Mouse (Mus musculus) midbrain, embryonic 14.5 days (tissue): ENCODE results near the gene Lat. TPM values are rescaled to one million over a fixed set of nuclear protein-coding genes. Genes with fewer than 3 reads are reported as not detected.
"Not testable (repeated sequence)": the region's sequence is repeated elsewhere in the genome, so short reads cannot be mapped to it uniquely, and the experiment has no call there.

Source experiments
- ATAC-seq: fragments of 200-750 bp; cut with Nextera tagmentation; 2 replicates; pipeline ENCODE4 v1.8.0; 2017; ENCODE audit warnings: moderate number of reproducible peaks, moderate library complexity; ENCODE audit not compliant: low FRiP score, low TSS enrichment
- DNase-seq: peaks from one replicate; pipeline ENCODE4 v3.0.0-alpha.2; 2015
- H3K27ac ChIP-seq: fragments of 300-500 bp; sonication (generic); replicated peaks from 2 replicates; pipeline ENCODE4 v1.5.1; 2014; ENCODE audit warnings: mild to moderate bottlenecking, low read depth, low read length, moderate library complexity
- H3K27me3 ChIP-seq: fragments of 300-500 bp; sonication (generic); 2 replicates; pipeline ENCODE4 v1.6.1; 2014; ENCODE audit warnings: low read length, control low read depth, mixed read lengths; ENCODE audit not compliant: control insufficient read depth, insufficient read depth
- H3K36me3 ChIP-seq: fragments of 300-500 bp; sonication (generic); 2 replicates; pipeline ENCODE4 v1.6.1; 2014; ENCODE audit warnings: low read length, control low read depth; ENCODE audit not compliant: control insufficient read depth, insufficient read depth
- H3K4me1 ChIP-seq: fragments of 300-500 bp; sonication (generic); 2 replicates; pipeline ENCODE4 v1.6.1; 2014; ENCODE audit warnings: mild to moderate bottlenecking, antibody characterized with exemption, low read length, control low read depth; ENCODE audit not compliant: control insufficient read depth, insufficient read depth
- H3K4me2 ChIP-seq: fragments of 300-500 bp; sonication (generic); 2 replicates; pipeline ENCODE4 v1.6.1; 2014; ENCODE audit warnings: mild to moderate bottlenecking, low read length, moderate library complexity
- H3K4me3 ChIP-seq: fragments of 300-500 bp; sonication (generic); replicated peaks from 2 replicates; pipeline ENCODE4 v1.5.1; 2014; ENCODE audit warnings: low read depth, low read length
- H3K9ac ChIP-seq: fragments of 300-500 bp; sonication (generic); replicated peaks from 2 replicates; pipeline ENCODE4 v1.6.1; 2014; ENCODE audit warnings: mild to moderate bottlenecking, low read length, moderate library complexity
- H3K9me3 ChIP-seq: fragments of 300-500 bp; sonication (generic); 2 replicates; pipeline ENCODE4 v1.6.1; 2016; ENCODE audit warnings: low read length, control low read depth, mixed read lengths; ENCODE audit not compliant: control insufficient read depth
- WGBS: fragments of 180-500 bp; shearing (Covaris S2); extraction: QIAGEN DNeasy Blood & Tissue Kit; methylation state at CpG from one replicate; pipeline ENCODE4 v1.1.7; 2014; 5-methylcytosine and 5-hydroxymethylcytosine counted together
- polyA plus RNA-seq: library from polyadenylated mRNA; unstranded; fragments of >200 nt; fragmentation: Nextera tagmentation; extraction: Ambion mirVana; gene quantifications from 2 replicates; pipeline ENCODE4 v1.2.1, GENCODE M21; 2014

Lat gene
- polyA plus RNA-seq, 1 experiment from 2014 or later, result 0.92 TPM

DNA sequence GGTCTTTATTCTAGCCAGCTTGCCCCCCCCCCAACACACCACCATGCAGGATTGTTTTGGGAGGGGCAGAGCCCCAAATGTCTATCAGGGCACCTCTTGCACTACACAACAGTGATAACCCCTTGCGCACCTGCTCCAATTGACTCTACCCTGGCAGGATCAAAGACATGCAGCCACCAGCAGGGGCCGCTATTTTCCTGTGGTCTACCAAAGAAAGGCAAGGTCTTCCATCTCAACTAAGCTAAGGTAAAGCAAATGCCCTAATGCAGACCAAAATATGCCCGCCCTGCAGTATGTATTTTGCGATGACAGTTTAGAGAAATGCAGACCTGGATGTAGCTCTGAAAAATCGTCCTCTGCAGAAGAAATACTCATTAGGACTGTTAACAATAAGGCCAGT lies 30.2 kb upstream of the Lat start:
- no peak overlapping the region for H3K4me3 ChIP-seq
- H3K4me2 ChIP-seq, result no peak overlapping the region
- WGBS, result 14% methylated on average over 5 of the region's 5 CpGs
- H3K27ac ChIP-seq, result no peak overlapping the region
- DNase-seq (peak; percentile 91), ATAC-seq (no peak)
- no peaks in the 10 kb centered on the region for H3K9me3 ChIP-seq
- H3K36me3 ChIP-seq, result no peaks in the 10 kb centered on the region
- H3K27me3 ChIP-seq, result no peaks in the 10 kb centered on the region
- H3K4me1 ChIP-seq, result 0 out of 2 replicates have a peak, but pooled peaks cover 4% of the 10 kb centered on the region
- no peak overlapping the region for H3K9ac ChIP-seq

- Histone ChIP-seq H3K9me3 (no peaks in the 10 kb centered on the region), H3K4me2 (no peak overlapping the region), H3K36me3 (no peaks in the 10 kb centered on the region), H3K27me3 (no peaks in the 10 kb centered on the region), H3K9ac (no peak overlapping the region), H3K27ac (no peak overlapping the region), H3K4me3 (no peak overlapping the region), H3K4me1 (0 out of 2 replicates have a peak, but pooled peaks cover 4% of the 10 kb centered on the region)
- no peak for ATAC-seq
- DNase-seq, result no peak
- WGBS, result 93% methylated on average over 4 of the region's 4 CpGs
Measured at GRCm38 (mm10) chr7:126397822-126398221, 28.5 kb upstream of the Lat start.

DNA sequence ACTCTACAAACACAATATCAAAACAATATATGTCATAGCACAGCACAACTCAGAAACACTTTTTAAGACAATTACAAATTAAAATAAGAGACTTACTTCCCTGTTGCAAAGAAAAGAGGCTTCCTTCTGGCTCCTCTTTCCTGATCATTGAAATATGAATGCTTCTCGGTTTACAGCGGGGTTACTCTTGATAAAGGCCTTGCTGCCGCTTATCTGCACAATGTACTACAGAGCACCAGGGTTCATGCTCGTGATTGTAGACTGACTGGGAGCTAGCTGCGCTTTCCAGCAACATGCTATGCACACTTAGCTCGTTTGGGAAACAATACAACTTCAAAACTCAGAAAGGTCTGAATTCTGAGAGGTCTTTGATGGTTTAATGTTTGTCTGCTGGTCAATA lies 27.9 kb upstream of the Lat start:
- no peak overlapping the region for H3K9ac ChIP-seq
- ATAC-seq (no peak), DNase-seq (no peak)
- no peaks in the 10 kb centered on the region for H3K36me3 ChIP-seq
- H3K27me3 ChIP-seq, result no peaks in the 10 kb centered on the region
- H3K4me3 ChIP-seq, result no peak overlapping the region
- H3K27ac ChIP-seq, result no peak overlapping the region
- 56% methylated on average over 6 of the region's 6 CpGs for WGBS
- H3K4me1 ChIP-seq, result 0 out of 2 replicates have a peak, but pooled peaks cover 4% of the 10 kb centered on the region
- 0 out of 2 replicates have a peak overlapping the region, but pooled peaks have one; percentile 26 for H3K4me2 ChIP-seq
- H3K9me3 ChIP-seq, result no peaks in the 10 kb centered on the region

- Histone ChIP-seq H3K4me3 (peak within 1 kb of the TSS; percentile 85), H3K4me2 (peak within 1 kb of the TSS; percentile 82), H3K27ac (peak within 1 kb of the TSS; percentile 67), H3K27me3 (no peaks in the 10 kb centered on the region), H3K9me3 (no peaks in the 10 kb centered on the region), H3K36me3 (no peaks in the 10 kb centered on the region), H3K9ac (peak within 1 kb of the TSS; percentile 72), H3K4me1 (0 out of 2 replicates have a peak, but pooled peaks cover 4% of the 10 kb centered on the region)
- WGBS, result under 1% methylated on average over 59 of the region's 59 CpGs
- DNase-seq (peak; percentile 98), ATAC-seq (peak; percentile 100)
Measured at GRCm38 (mm10) chr7:126396298-126397119, 27.1 kb upstream of the Lat start, which contains the start of gene Nfatc2ip. Gene Nfatc2ip, minus strand, starts transcription at chr7:126396737.

DNA sequence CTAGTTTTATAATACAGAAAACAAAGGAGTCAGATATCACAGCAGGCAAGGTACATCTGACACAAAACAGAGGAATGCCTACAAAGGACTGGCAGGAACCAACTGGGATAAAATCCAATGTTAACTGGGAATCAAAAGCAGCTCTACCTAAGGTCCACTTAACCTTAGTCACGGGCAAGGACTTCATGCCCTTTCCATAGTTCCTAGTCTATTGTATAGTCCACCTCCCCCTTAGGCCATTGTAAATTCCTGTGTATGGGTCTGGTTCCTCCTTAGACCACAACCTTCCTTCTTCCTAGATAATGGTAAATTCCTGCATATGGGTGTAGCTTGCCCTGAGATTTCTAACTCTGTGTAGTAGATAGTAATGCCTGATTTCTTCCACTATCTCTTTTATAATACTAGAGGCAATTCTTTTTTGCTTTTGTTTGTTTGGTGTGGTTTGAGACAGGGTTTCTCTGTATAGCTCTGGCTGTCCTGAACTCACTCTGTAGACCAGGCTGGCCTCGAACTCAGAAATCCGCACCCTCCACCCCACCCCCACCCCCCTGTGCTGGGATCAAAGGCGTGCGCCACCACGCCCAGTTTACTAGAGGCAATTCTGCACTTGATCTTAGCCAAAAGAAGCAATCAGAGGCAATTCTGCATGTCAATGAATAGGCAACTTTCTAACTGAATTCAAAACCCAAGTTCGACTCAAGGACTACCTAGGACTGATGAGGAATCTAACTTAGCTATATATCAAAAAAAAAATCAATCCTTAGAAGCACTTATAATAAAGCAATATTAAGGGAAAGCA lies 22.9 kb upstream of the Lat start:
- 91% methylated on average over 7 of the region's 7 CpGs for WGBS

GRCm38 (mm10) chr7:126388185-126388584 lies 18.8 kb upstream of the Lat start:
- Histone ChIP-seq H3K4me1 (no peaks in the 10 kb centered on the region), H3K9ac (no peak overlapping the region), H3K27ac (no peak overlapping the region), H3K9me3 (no peaks in the 10 kb centered on the region), H3K36me3 (peaks cover 45% of the 10 kb centered on the region), H3K27me3 (no peaks in the 10 kb centered on the region), H3K4me3 (no peak overlapping the region), H3K4me2 (no peak overlapping the region)
- WGBS, result 100% methylated on average over 1 of the region's 1 CpGs
- ATAC-seq (no peak), DNase-seq (no peak)

More for the DNA sequence above, 22.9 kb upstream of the Lat start:
- H3K27me3 ChIP-seq, H3K9me3 ChIP-seq, H3K4me2 ChIP-seq, DNase-seq, H3K9ac ChIP-seq, H3K4me3 ChIP-seq, H3K4me1 ChIP-seq, ATAC-seq, H3K27ac ChIP-seq: not testable (repeated sequence)
- peaks cover 23% of the 10 kb centered on the region for H3K36me3 ChIP-seq

DNA sequence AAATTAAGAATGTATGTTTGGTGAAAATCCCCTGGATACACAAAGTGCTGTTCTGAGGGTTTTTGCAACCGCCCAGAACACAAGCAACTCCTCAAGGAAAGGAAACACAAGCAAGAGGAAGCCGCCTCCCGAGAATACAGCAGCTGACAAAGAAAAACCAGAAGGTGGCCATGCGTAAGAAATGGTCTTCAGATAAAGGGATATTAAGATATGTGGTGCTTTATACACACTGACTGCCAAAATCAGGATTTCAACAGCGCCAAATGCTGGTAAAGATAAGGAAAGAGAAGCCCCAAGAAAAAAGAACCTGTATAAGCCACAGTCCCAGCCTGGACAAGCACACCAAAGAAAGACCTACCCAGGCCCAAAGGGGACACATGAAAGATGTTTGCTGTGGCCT lies 14.2 kb upstream of the Lat start:
- H3K4me2 ChIP-seq, result no peak overlapping the region
- WGBS, result 86% methylated on average over 5 of the region's 5 CpGs
- no peaks in the 10 kb centered on the region for H3K27me3 ChIP-seq
- H3K9me3 ChIP-seq, result no peaks in the 10 kb centered on the region
- H3K36me3 ChIP-seq, result peaks cover 24% of the 10 kb centered on the region
- H3K4me1 ChIP-seq, result no peaks in the 10 kb centered on the region
- H3K9ac ChIP-seq, result no peak overlapping the region
- no peak overlapping the region for H3K27ac ChIP-seq
- no peak for DNase-seq
- H3K4me3 ChIP-seq, result no peak overlapping the region
- ATAC-seq, result no peak

DNA sequence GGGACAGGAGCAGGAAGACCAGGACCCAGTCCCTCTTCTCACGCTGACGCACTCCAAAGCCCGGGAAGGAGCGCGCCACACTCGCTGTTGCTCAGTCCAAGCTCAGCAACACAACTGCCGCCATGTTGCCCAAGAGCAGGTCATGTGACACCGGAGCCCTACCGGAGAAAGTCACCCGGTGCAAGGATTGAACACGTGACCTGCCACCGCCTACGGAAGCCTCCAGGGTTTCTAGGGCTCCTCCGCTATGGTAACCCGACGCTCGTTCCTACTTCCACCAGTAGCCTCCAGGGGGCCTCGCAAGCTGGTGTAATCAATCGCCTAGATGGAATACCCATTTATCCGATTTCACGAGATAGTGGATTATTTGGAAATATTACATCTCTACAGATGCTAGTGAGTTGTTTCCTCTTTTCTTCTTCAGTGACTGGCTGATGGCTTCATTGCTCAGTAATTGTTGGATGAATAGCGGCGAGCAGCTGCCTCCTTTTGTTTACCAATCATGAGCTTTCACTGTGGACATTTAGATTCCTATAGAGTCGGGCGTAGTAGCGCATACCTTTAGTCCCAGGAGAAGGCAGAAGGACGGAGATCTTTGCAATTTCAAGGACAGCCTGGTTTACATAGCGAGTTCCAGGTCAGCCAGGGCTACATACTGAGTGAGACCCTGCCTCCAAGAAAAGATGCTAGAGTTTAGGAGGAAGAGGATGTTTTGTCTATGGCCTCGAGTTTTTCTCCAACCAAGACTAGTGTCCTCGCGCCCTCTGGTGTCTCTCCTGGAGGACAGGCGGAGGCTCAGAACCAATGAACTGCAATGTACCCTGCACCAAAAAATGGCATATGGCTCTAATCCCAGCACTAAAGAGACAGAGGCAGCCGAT lies 8.1 kb upstream of the Lat start, which contains the start of gene Spns1:
Spns1 (minus strand) TSS at position 173 of the 881 bp plus-strand sequence.
- H3K9me3 ChIP-seq, result no peaks in the 10 kb centered on the region
- H3K4me3 ChIP-seq, result peak within 1 kb of the TSS; percentile 96
- peaks cover 9% of the 10 kb centered on the region for H3K4me1 ChIP-seq
- peak within 1 kb of the TSS; percentile 80 for H3K27ac ChIP-seq
- ATAC-seq, result peak; percentile 97
- peaks cover 17% of the 10 kb centered on the region for H3K36me3 ChIP-seq
- H3K27me3 ChIP-seq, result no peaks in the 10 kb centered on the region
- H3K9ac ChIP-seq, result peak within 1 kb of the TSS; percentile 70
- under 1% methylated on average over 33 of the region's 33 CpGs for WGBS
- DNase-seq, result peak; percentile 99
- peak within 1 kb of the TSS; percentile 97 for H3K4me2 ChIP-seq
